Mouse (Mus musculus) adrenal gland (tissue): ENCODE data around the gene Olfr481.

Source experiments
- intact Hi-C: fragments of 180-260 bp; cut with DNase I; formaldehyde crosslinking; loops from one replicate; pipeline ENCODE4 v1.15.1; 2025
- long read RNA-seq, 2 experiments: library from polyadenylated mRNA; unstranded; transcript quantifications; one replicate each; pipeline ENCODE4 v2.0.0; 2020; ENCODE audit warnings: borderline replicate concordance in 1 of 2; ENCODE audit not compliant: insufficient replicate concordance in 1 of 2

Olfr481 gene
- long read RNA-seq, experiment 1: 0 reads
- long read RNA-seq, experiment 2: 0 reads

DNA sequence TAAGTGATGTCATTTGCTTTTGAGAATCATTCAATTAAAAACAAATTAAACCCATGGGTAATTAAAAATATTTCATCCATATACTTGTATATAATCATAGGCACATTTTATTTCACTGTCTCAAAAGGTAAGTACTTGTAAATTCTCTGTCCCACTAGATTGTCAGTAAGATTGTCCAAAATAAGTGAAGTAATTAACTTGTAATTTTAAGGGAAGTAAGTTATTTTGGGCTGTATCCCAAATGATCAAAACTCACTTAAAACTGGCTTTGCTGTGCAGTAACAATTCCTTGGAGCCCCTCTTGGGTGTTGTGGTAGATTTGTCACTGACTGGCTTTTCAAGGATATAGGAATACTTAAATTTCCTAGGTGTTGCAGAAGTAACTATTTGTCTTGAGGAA is at the start of gene Olfr481:
Olfr481 (plus strand) TSS at position 301 of the 400 bp plus-strand sequence.
- intact Hi-C loops: no loop called here

DNA sequence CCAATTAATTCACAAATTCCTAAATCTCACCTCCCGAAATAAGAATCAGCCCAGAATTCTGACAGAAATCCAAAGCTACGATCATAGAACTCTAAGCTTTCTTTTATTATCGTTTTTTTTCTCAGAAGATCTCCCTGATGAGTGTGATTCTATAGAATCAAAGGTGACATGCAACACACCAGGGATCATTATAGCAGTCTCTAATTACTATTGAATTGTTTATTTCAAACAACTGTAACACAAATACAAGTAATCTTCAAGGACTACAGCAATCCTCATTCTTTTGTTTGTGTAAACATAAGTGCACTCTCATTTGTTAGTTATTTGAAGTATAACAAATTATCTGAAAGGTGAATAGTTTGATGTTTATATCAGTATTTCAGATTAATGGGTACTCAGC is 45.8 kb upstream of the Olfr481 start, which contains the start of gene Olfr478:
Olfr478 (minus strand) TSS at position 101 of the 400 bp plus-strand sequence.
- intact Hi-C loops: no loop called here

DNA sequence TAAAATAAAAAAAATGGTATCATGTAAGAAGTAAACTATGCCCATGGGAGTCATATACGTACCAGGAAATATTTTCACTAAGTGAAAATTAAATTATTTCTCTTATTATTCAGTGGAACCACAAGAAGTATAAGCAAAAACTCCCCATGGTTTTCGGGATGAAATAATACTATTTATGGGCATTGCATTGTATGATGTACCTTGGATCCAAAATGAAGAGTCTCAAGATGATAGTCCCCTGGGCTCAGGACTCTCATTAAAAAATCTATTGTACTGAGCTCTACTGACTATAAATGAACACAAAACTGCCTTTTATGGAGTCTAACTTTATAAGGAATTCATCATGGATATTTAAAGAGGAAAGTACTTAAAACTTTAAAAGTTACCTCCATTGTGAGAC is 29.3 kb upstream of the Olfr481 start, which contains the start of gene Olfr479:
Olfr479 (plus strand) TSS at position 301 of the 400 bp plus-strand sequence.
- intact Hi-C loops: no loop called here

DNA sequence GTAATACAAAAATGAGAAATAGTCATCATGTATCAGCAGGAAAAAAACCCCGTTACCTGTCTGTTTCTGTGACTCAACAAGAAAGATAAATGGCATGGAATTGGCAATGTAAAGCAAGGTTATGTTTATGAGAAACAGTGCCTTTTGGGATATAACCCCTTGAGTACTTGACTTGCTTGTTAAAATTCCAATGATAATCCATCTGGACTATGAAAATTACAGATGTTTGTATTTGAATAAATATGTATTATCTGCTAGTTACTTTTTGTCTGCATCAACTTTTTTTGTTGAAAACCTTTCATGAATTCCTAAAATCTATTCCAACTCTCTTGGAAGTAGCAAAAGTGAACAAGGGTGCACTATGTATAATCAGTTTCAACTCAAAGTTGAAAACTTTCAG is 12.4 kb upstream of the Olfr481 start, which contains the start of gene Olfr480:
Olfr480 (minus strand) TSS at position 101 of the 400 bp plus-strand sequence.
- intact Hi-C loops: no loop called here

DNA sequence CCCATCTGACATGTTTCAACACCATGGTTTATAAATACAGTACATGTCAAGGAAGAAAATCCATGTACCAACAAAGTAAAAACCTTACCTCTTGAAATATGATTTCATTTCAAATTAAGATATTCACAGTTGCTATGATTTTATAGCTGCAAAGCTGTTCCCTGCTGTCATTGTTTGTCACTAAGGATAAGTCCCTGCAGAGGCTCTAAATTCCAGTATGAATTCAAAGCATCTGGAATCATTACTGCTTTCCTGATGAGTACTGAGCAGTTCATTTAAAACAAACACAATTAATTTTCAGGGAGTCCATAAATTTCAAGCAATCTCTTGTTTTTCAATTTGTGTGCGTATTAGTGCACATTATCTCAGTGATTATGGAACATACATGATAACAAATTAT is 17.8 kb downstream of the Olfr481 start, which contains the start of gene Olfr482:
Olfr482 (minus strand) TSS at position 101 of the 400 bp plus-strand sequence.
- intact Hi-C loops: no loop called here

DNA sequence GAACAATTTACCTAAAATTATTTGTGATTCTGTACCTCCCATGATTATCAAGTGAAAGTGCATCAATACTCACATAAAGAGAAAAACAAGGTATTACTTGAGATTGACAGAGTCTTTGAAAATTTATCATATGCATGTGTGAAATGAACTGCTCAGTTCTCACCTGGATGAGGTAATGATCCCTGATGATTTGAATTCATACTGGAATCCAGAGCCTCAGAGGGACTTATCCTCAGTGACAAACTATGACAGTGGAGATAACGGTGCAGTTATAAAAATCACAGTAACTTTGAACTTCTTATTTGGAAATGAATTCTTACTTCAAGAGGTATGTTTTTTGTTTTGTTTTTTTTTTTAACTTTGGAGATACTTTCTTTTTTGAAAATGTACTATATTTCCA is 20.9 kb downstream of the Olfr481 start, which contains the start of gene Olfr483:
Olfr483 (plus strand) TSS at position 301 of the 400 bp plus-strand sequence.
- intact Hi-C loops: no loop called here

DNA sequence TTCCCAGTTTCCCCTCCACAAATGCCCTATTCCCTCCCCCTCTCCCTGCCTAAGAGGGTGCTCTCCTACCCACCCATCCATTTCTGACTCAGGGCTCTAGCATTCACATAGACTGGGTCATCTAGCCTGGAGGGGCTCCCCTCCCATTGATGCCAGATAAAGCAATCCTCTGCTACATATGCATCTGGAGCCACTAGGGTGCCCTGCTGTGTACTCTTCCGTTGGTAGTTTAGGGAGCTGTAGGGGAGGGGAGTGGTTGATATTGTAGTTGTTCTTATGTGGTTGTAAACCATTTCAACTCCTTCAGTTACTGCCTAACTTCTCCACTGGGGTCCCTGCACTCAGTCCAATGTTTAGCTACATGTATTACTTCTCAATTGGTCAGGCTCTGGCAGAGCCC is 41.0 kb downstream of the Olfr481 start:
- intact Hi-C loops: no loop called here

DNA sequence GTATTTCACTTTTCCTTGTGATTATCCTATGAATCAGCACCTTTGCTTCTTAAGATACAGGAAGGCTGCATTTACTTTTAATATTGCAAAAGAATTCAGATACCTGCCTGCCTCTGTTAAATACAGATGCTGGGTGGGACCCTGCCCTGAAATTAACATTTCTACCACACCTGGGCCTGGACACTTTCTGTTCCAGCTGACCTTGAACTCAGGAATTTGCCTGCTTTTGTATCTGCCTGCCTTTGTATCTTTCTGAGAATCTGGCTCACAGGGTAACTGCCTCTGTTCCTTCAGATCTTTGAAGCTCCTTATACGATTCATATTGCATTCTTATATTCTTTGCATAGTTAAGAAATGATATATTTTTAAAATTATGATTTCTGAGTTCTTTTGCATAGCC is 41.8 kb downstream of the Olfr481 start:
- intact Hi-C loops: no loop called here

DNA sequence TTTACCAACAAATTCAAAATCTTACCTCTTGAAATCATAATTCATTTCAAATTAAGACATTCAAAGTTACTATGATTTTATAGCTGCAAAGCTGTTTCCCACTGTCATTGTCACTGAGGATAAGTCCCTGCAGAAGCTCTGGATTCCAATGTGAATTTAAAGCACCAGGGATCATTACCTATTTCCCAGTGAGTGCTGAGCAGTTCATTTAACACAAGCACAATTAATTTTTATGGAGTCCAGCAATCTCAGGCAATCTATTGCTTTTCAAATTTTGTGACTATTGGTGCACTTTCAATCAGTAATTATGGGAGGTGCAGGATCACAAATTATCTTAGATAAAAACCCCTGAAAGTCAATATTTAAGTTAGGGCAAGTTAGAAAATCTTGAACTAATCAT is 47.7 kb downstream of the Olfr481 start, which contains the start of gene Olfr484:
Olfr484 (minus strand) TSS at position 101 of the 400 bp plus-strand sequence.
- intact Hi-C loops: no loop called here
